Mouse (Mus musculus) neural tube, embryonic 11.5 days (tissue): ENCODE results near the gene Ankrd42. TPM values are rescaled to one million over a fixed set of nuclear protein-coding genes. Genes with fewer than 3 reads are reported as not detected.

Experiments
- ATAC-seq: fragments of 200-750 bp; cut with Nextera tagmentation; 2 replicates; pipeline ENCODE4 v1.8.0; 2017; ENCODE audit warnings: moderate number of reproducible peaks, mild to moderate bottlenecking, moderate TSS enrichment, moderate library complexity; ENCODE audit not compliant: insufficient read depth, low FRiP score, low TSS enrichment
- DNase-seq: peaks from one replicate; pipeline ENCODE4 v3.0.0-alpha.2; 2015; ENCODE audit warnings: low spot score
- H3K27ac ChIP-seq: fragments of 300-500 bp; sonication (generic); 2 replicates; pipeline ENCODE4 v1.5.1; 2014; ENCODE audit warnings: low read depth, mild to moderate bottlenecking, low read length
- H3K27me3 ChIP-seq: fragments of 300-500 bp; sonication (generic); 2 replicates; pipeline ENCODE4 v1.6.1; 2014; ENCODE audit warnings: mild to moderate bottlenecking, low read length, mixed read lengths; ENCODE audit not compliant: control insufficient read depth, insufficient read depth
- H3K36me3 ChIP-seq: fragments of 300-500 bp; sonication (generic); 2 replicates; pipeline ENCODE4 v1.6.1; 2014; ENCODE audit warnings: mild to moderate bottlenecking, low read length, moderate library complexity, mixed read lengths; ENCODE audit not compliant: control insufficient read depth, insufficient read depth
- H3K4me1 ChIP-seq: fragments of 300-500 bp; sonication (generic); 2 replicates; pipeline ENCODE4 v1.6.1; 2014; ENCODE audit warnings: low read length, mixed read lengths; ENCODE audit not compliant: control insufficient read depth, insufficient read depth
- H3K4me2 ChIP-seq: fragments of 300-500 bp; sonication (generic); 2 replicates; pipeline ENCODE4 v1.6.1; 2014; ENCODE audit warnings: low read depth, mild to moderate bottlenecking, moderate library complexity
- H3K4me3 ChIP-seq: fragments of 300-500 bp; sonication (generic); 2 replicates; pipeline ENCODE4 v1.5.1; 2014; ENCODE audit warnings: low read depth, low read length
- H3K9ac ChIP-seq: fragments of 300-500 bp; sonication (generic); 2 replicates; pipeline ENCODE4 v1.6.1; 2014; ENCODE audit warnings: mild to moderate bottlenecking, low read length
- H3K9me3 ChIP-seq: fragments of 300-500 bp; sonication (generic); 2 replicates; pipeline ENCODE4 v1.6.1; 2016; ENCODE audit warnings: low read length; ENCODE audit not compliant: control insufficient read depth
- WGBS: fragments of 180-500 bp; shearing (Covaris S2); extraction: QIAGEN DNeasy Blood & Tissue Kit; methylation state at CpG from one replicate; pipeline ENCODE4 v1.1.7; 2014; 5-methylcytosine and 5-hydroxymethylcytosine counted together
- polyA plus RNA-seq: library from polyadenylated mRNA; unstranded; fragments of >200 nt; fragmentation: Nextera tagmentation; extraction: Ambion mirVana; gene quantifications from 2 replicates; pipeline ENCODE4 v1.2.1, GENCODE M21; 2014

The Ankrd42 gene
- polyA plus RNA-seq, 1 experiment from 2014 or later: 10.0 TPM

GRCm38 (mm10) chr7:92653329-92653728, 16.4 kb upstream of the Ankrd42 start:
- Histone ChIP-seq H3K36me3 (peaks cover 11% of the 10 kb centered on the region), H3K4me1 (no peaks in the 10 kb centered on the region), H3K9ac (no peak overlapping the region), H3K27me3 (no peaks in the 10 kb centered on the region), H3K27ac (no peak overlapping the region), H3K4me2 (no peak overlapping the region), H3K9me3 (no peaks in the 10 kb centered on the region), H3K4me3 (no peak overlapping the region)
- 84% methylated on average over 1 of the region's 1 CpGs for WGBS
- no peak for DNase-seq
- no peak for ATAC-seq

GRCm38 (mm10) chr7:92647790-92648189, 10.8 kb upstream of the Ankrd42 start:
- H3K9me3 ChIP-seq: no peaks in the 10 kb centered on the region
- WGBS: 91% methylated on average over 7 of the region's 7 CpGs
- H3K27ac ChIP-seq: no peak overlapping the region
- H3K4me2 ChIP-seq: no peak overlapping the region
- DNase-seq: no peak
- no peaks in the 10 kb centered on the region for H3K27me3 ChIP-seq
- no peaks in the 10 kb centered on the region for H3K4me1 ChIP-seq
- H3K9ac ChIP-seq: no peak overlapping the region
- no peak for ATAC-seq
- H3K4me3 ChIP-seq: no peak overlapping the region
- H3K36me3 ChIP-seq: peaks cover 2% of the 10 kb centered on the region; the same call in 1 of the 2 replicates

GRCm38 (mm10) chr7:92642358-92642757, 5.4 kb upstream of the Ankrd42 start:
- H3K9me3 ChIP-seq: no peaks in the 10 kb centered on the region
- no peak overlapping the region for H3K4me2 ChIP-seq
- no peak overlapping the region for H3K27ac ChIP-seq
- H3K4me3 ChIP-seq: no peak overlapping the region
- ATAC-seq (no peak), DNase-seq (no peak)
- no peaks in the 10 kb centered on the region for H3K27me3 ChIP-seq
- H3K9ac ChIP-seq: no peak overlapping the region
- peaks cover 2% of the 10 kb centered on the region; the same call in 1 of the 2 replicates for H3K36me3 ChIP-seq
- H3K4me1 ChIP-seq: no peaks in the 10 kb centered on the region; the same call in 1 of the 2 replicates

GRCm38 (mm10) chr7:92638050-92638449, 1.1 kb upstream of the Ankrd42 start:
- H3K36me3 ChIP-seq: no peaks in the 10 kb centered on the region
- no peak for ATAC-seq
- peak overlapping the region; percentile 58; the same call in 1 of the 2 replicates for H3K4me2 ChIP-seq
- H3K9ac ChIP-seq: no peak overlapping the region
- H3K4me3 ChIP-seq: peak overlapping the region; percentile 71
- no peak for DNase-seq
- no peak overlapping the region for H3K27ac ChIP-seq
- no peaks in the 10 kb centered on the region for H3K9me3 ChIP-seq
- peaks cover 7% of the 10 kb centered on the region for H3K4me1 ChIP-seq
- WGBS: 91% methylated on average over 5 of the region's 5 CpGs
- no peaks in the 10 kb centered on the region for H3K27me3 ChIP-seq

- Histone ChIP-seq H3K9me3 (no peaks in the 10 kb centered on the region), H3K27me3 (no peaks in the 10 kb centered on the region), H3K9ac (peak overlapping the region; percentile 71), H3K4me1 (peaks cover 7% of the 10 kb centered on the region), H3K4me3 (peak overlapping the region; percentile 71), H3K36me3 (no peaks in the 10 kb centered on the region), H3K4me2 (peak overlapping the region; percentile 97), H3K27ac (no peak overlapping the region)
- under 1% methylated on average over 49 of the region's 49 CpGs for WGBS
- ATAC-seq: peak; percentile 67
- no peak for DNase-seq
Measured at GRCm38 (mm10) chr7:92636295-92637011, 489 bp downstream of the Ankrd42 start.

- H3K4me1 ChIP-seq: no peaks in the 10 kb centered on the region
- H3K9ac ChIP-seq: no peak overlapping the region
- DNase-seq (no peak), ATAC-seq (no peak)
- no peaks in the 10 kb centered on the region for H3K27me3 ChIP-seq
- H3K9me3 ChIP-seq: no peaks in the 10 kb centered on the region
- no peak overlapping the region for H3K27ac ChIP-seq
- no peaks in the 10 kb centered on the region for H3K36me3 ChIP-seq
- 52% methylated on average over 2 of the region's 2 CpGs for WGBS
- no peak overlapping the region for H3K4me3 ChIP-seq
- no peak overlapping the region for H3K4me2 ChIP-seq
Measured at GRCm38 (mm10) chr7:92630167-92630566, 6.8 kb downstream of the Ankrd42 start.

- H3K27me3 ChIP-seq: no peaks in the 10 kb centered on the region
- no peaks in the 10 kb centered on the region for H3K4me1 ChIP-seq
- H3K4me2 ChIP-seq: no peak overlapping the region
- H3K27ac ChIP-seq: no peak overlapping the region
- WGBS: 70% methylated on average over 2 of the region's 2 CpGs
- no peak overlapping the region for H3K9ac ChIP-seq
- DNase-seq (no peak), ATAC-seq (no peak)
- no peaks in the 10 kb centered on the region for H3K36me3 ChIP-seq
- no peak overlapping the region for H3K4me3 ChIP-seq
- H3K9me3 ChIP-seq: no peaks in the 10 kb centered on the region
Measured at GRCm38 (mm10) chr7:92624488-92624887, 12.5 kb downstream of the Ankrd42 start.

- Histone ChIP-seq H3K9me3 (no peaks in the 10 kb centered on the region), H3K27me3 (no peaks in the 10 kb centered on the region), H3K4me1 (no peaks in the 10 kb centered on the region), H3K27ac (no peak overlapping the region), H3K36me3 (no peaks in the 10 kb centered on the region), H3K4me2 (no peak overlapping the region), H3K4me3 (no peak overlapping the region), H3K9ac (no peak overlapping the region)
- 78% methylated on average over 7 of the region's 7 CpGs for WGBS
- ATAC-seq: no peak
- no peak for DNase-seq
Measured at GRCm38 (mm10) chr7:92610830-92611229, 26.1 kb downstream of the Ankrd42 start.

- Histone ChIP-seq H3K9me3 (no peaks in the 10 kb centered on the region), H3K4me1 (no peaks in the 10 kb centered on the region), H3K4me3 (no peak overlapping the region), H3K4me2 (no peak overlapping the region), H3K27me3 (no peaks in the 10 kb centered on the region), H3K27ac (no peak overlapping the region), H3K9ac (no peak overlapping the region), H3K36me3 (0 out of 2 replicates have a peak, but pooled peaks cover 3% of the 10 kb centered on the region)
- 90% methylated on average over 7 of the region's 7 CpGs for whole genome bisulfite sequencing
- ATAC-seq: no peak
- DNase-seq: no peak
Measured at GRCm38 (mm10) chr7:92604961-92605360, 32.0 kb downstream of the Ankrd42 start.
